Mouse (Mus musculus): ENCODE data around the gene Cib3.
A peak's percentile ranks its signal among the peaks of the same experiment; 100 is the strongest.

Cib3 gene

GRCm38 (mm10) chr8:72212751-72213150 lies at the start of gene Cib3:
Gene Cib3 (minus strand): TSS chr8:72212837.
- DNase-seq (ENCODE audit: low read depth, low spot score): no peak

- no peak for DNase-seq (ENCODE audit: low read depth, low spot score)
Observed at GRCm38 (mm10) chr8:72261872-72262271, 49.2 kb upstream of the Cib3 start.

- no peak for DNase-seq (ENCODE audit: low read depth, low spot score)
Observed at GRCm38 (mm10) chr8:72261431-72261830, 48.8 kb upstream of the Cib3 start.

- peak; percentile 46 for DNase-seq (ENCODE audit: low read depth, low spot score)
Observed at GRCm38 (mm10) chr8:72261019-72261418, 48.4 kb upstream of the Cib3 start.

- DNase-seq (ENCODE audit: low read depth, low spot score): no peak
Observed at GRCm38 (mm10) chr8:72260585-72260984, 47.9 kb upstream of the Cib3 start.

GRCm38 (mm10) chr8:72259862-72260261 lies 47.2 kb upstream of the Cib3 start:
- no peak for DNase-seq (ENCODE audit: low read depth, low spot score)

- no peak for DNase-seq (ENCODE audit: low read depth, low spot score)
Observed at GRCm38 (mm10) chr8:72257902-72258238, 45.2 kb upstream of the Cib3 start.

- no peak for DNase-seq (ENCODE audit: low read depth, low spot score)
Observed at GRCm38 (mm10) chr8:72257171-72257901, 44.7 kb upstream of the Cib3 start.

- DNase-seq (ENCODE audit: low read depth, low spot score): no peak
Observed at GRCm38 (mm10) chr8:72244610-72245009, 32.0 kb upstream of the Cib3 start.

GRCm38 (mm10) chr8:72242226-72242625 lies 29.6 kb upstream of the Cib3 start:
- DNase-seq (ENCODE audit: low read depth, low spot score): no peak

- no peak for DNase-seq (ENCODE audit: low read depth, low spot score)
Observed at GRCm38 (mm10) chr8:72240951-72241350, 28.3 kb upstream of the Cib3 start.

- DNase-seq (ENCODE audit: low read depth, low spot score): no peak
Observed at GRCm38 (mm10) chr8:72240403-72240763, 27.7 kb upstream of the Cib3 start.

- peak; percentile 99 for DNase-seq (ENCODE audit: low read depth, low spot score)
Observed at GRCm38 (mm10) chr8:72239499-72240402, 27.1 kb upstream of the Cib3 start, which contains the start of gene Ap1m1. Gene Ap1m1 (plus strand): TSS chr8:72240018.

- DNase-seq (ENCODE audit: low read depth, low spot score): no peak
Observed at GRCm38 (mm10) chr8:72222656-72223055, 10.0 kb upstream of the Cib3 start.

GRCm38 (mm10) chr8:72220758-72221157 lies 8.1 kb upstream of the Cib3 start:
- DNase-seq (ENCODE audit: low read depth, low spot score): no peak

GRCm38 (mm10) chr8:72219541-72220363 lies 7.1 kb upstream of the Cib3 start, which contains the start of gene Fam32a:
Gene Fam32a (plus strand): TSS chr8:72219730.
- peak; percentile 96 for DNase-seq (ENCODE audit: low read depth, low spot score)

- DNase-seq (ENCODE audit: low read depth, low spot score): no peak
Observed at GRCm38 (mm10) chr8:72218781-72219540, 6.3 kb upstream of the Cib3 start.

GRCm38 (mm10) chr8:72215871-72216270 lies 3.2 kb upstream of the Cib3 start:
- no peak for DNase-seq (ENCODE audit: low read depth, low spot score)

- DNase-seq (ENCODE audit: low read depth, low spot score): no peak
Observed at GRCm38 (mm10) chr8:72215060-72215459, 2.4 kb upstream of the Cib3 start.

- DNase-seq (ENCODE audit: low read depth, low spot score): no peak
Observed at GRCm38 (mm10) chr8:72213536-72213935, 899 bp upstream of the Cib3 start, which contains the start of gene Gm11034. Gene Gm11034 (minus strand): TSS chr8:72213636.

- DNase-seq (ENCODE audit: low read depth, low spot score): no peak
Observed at GRCm38 (mm10) chr8:72211846-72212245, 791 bp downstream of the Cib3 start.

Data from embryo, embryonic 11.5 days (tissue).